Mouse (Mus musculus) heart, embryonic 10.5 days (tissue): ENCODE measurements around the gene Grap2. TPM values are rescaled to one million over a fixed set of nuclear protein-coding genes. Genes with fewer than 3 reads are reported as not detected.

Source experiments
- DNase-seq: peaks from one replicate; pipeline ENCODE4 v3.0.0-alpha.2; 2017; ENCODE audit warnings: low spot score
- H3K27ac ChIP-seq: fragments of 300-500 bp; sonication (generic); 2 replicates; pipeline ENCODE4 v1.5.1; 2016; ENCODE audit warnings: mild to moderate bottlenecking
- H3K27me3 ChIP-seq: fragments of 300-500 bp; sonication (generic); 2 replicates; pipeline ENCODE4 v1.6.1; 2016; ENCODE audit warnings: mild to moderate bottlenecking; ENCODE audit not compliant: poor library complexity, insufficient read depth, severe bottlenecking
- H3K36me3 ChIP-seq: fragments of 300-500 bp; sonication (generic); 2 replicates; pipeline ENCODE4 v1.6.1; 2016; ENCODE audit warnings: mild to moderate bottlenecking, moderate library complexity
- H3K4me1 ChIP-seq: fragments of 300-500 bp; sonication (generic); 2 replicates; pipeline ENCODE4 v1.6.1; 2016; ENCODE audit warnings: mild to moderate bottlenecking
- H3K4me3 ChIP-seq: fragments of 300-500 bp; sonication (generic); 2 replicates; pipeline ENCODE4 v1.5.1; 2016; ENCODE audit warnings: mild to moderate bottlenecking, moderate library complexity
- H3K9me3 ChIP-seq: fragments of 300-500 bp; sonication (generic); 2 replicates; pipeline ENCODE4 v1.6.1; 2016; ENCODE audit warnings: mild to moderate bottlenecking, moderate library complexity
- WGBS: fragments of 180-500 bp; shearing (Covaris S2); methylation state at CpG from one replicate; pipeline ENCODE4 v1.1.7; 2016; 5-methylcytosine and 5-hydroxymethylcytosine counted together
- polyA plus RNA-seq: library from polyadenylated mRNA; unstranded; fragments of >200 nt; fragmentation: Nextera tagmentation; extraction: Ambion mirVana; gene quantifications from 2 replicates; pipeline ENCODE4 v1.2.1, GENCODE M21; 2016

Grap2 gene
- polyA plus RNA-seq, 1 experiment from 2014 or later, result 5.0 TPM

DNA sequence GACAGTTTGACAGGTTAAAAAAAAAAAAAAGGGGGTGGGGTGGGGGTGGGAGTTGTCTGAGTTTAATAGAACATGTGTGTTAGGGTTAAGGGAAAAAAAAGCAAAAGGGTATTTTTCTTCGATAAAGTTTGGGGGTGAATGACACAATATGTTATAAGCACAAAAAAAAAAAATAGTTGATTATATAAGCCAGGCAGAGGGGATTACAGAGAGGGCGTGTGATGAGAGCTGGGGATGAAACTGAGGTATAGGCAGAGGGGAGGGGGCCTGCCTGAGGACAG is 42.8 kb downstream of the Grap2 start:
- Histone ChIP-seq H3K9me3 (no peaks in the 10 kb centered on the region), H3K27ac (no peak overlapping the region), H3K27me3 (peaks cover 24% of the 10 kb centered on the region), H3K4me3 (no peak overlapping the region), H3K4me1 (peaks cover 28% of the 10 kb centered on the region), H3K36me3 (no peaks in the 10 kb centered on the region)
- 39% methylated on average over 2 of the region's 2 CpGs for WGBS
- DNase-seq, result no peak

DNA sequence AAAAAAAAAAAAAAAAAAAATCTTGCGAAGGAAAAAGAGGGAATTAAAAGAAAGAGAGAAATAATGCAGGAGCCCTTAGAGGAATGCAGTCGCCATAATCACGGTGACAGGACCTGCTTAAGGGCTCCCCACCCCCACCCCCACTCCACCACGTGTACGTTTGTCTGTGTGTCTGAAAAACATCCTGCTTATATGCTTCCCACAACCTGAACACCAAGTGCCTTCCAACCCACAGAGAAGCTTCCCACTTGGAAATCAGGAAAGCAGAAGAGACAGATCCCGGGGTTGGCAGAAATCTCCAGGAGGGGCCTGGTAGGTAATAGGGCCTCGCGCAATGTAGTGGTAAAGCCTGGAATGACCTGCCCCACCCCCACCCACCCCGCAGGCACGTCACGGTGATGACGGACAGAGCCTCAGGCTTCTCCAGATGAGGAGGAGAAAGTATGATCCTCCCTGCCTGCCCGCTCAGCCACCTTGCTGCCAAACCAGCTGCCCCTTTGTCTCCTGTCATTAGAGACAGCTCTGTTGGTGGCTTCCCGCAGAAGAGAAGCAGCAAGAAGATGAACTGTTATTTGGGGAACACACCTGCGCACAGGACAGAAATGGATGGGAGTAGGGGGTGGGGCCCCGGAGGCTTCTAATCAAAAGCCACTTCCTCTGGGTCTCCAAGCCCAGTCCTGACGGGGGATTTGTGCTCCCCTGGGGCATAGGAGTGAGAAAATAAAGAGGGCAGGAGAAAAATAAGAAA is 43.4 kb downstream of the Grap2 start:
- WGBS, result 8% methylated on average over 17 of the region's 17 CpGs
- Histone ChIP-seq H3K4me3 (peak overlapping the region; percentile 41), H3K36me3 (no peaks in the 10 kb centered on the region), H3K9me3 (no peaks in the 10 kb centered on the region), H3K4me1 (peaks cover 28% of the 10 kb centered on the region), H3K27ac (peak overlapping the region; percentile 59), H3K27me3 (peaks cover 24% of the 10 kb centered on the region)
- DNase-seq, result no peak

DNA sequence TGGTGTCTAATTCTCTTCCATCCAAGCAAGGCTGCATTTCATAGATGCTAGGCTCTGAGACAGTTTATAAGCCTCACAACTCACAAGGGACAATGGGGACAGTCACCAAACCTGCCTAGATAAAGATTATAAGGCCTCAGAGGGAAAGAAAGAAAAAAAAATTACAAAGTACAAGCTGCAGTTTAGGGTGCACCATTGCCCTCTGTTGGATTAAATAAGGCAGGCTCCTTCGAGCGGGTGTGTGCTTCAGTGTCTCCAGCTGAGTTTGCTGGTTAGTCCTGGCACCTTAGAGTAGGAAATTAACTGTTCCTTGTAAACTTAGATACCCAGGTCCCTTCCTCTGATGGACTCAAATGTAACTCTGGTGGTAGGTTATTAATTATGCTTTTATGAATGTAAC is 45.4 kb downstream of the Grap2 start:
- H3K27ac ChIP-seq, result no peak overlapping the region
- no peak for DNase-seq
- H3K27me3 ChIP-seq, result peaks cover 24% of the 10 kb centered on the region
- WGBS, result 59% methylated on average over 2 of the region's 2 CpGs
- no peaks in the 10 kb centered on the region for H3K9me3 ChIP-seq
- H3K4me1 ChIP-seq, result peaks cover 45% of the 10 kb centered on the region
- H3K36me3 ChIP-seq, result no peaks in the 10 kb centered on the region
- H3K4me3 ChIP-seq, result no peak overlapping the region

DNA sequence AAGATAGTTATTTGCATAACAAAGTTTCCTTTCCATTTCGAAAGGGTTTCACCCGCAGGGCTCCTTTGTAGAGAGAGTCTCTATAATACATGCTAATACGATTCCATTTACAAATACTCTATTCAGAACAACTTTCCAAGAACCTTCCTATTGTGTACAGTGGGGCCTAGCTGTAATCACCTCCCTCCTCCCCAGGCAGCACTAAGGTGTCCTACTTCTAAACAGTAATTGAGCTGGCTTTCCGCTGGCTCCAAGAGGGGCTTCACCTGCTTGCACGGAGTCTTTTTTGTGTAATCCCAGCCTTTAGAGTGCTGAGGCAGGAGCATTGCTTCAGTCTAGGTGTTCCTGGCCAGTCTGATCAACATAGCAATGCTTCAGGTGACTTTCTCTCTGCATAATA is 46.8 kb downstream of the Grap2 start:
- no peaks in the 10 kb centered on the region for H3K36me3 ChIP-seq
- H3K4me3 ChIP-seq, result no peak overlapping the region
- 78% methylated on average over 5 of the region's 5 CpGs for WGBS
- H3K27ac ChIP-seq, result no peak overlapping the region
- no peaks in the 10 kb centered on the region for H3K9me3 ChIP-seq
- DNase-seq, result no peak
- H3K27me3 ChIP-seq, result peaks cover 24% of the 10 kb centered on the region
- peaks cover 50% of the 10 kb centered on the region for H3K4me1 ChIP-seq

DNA sequence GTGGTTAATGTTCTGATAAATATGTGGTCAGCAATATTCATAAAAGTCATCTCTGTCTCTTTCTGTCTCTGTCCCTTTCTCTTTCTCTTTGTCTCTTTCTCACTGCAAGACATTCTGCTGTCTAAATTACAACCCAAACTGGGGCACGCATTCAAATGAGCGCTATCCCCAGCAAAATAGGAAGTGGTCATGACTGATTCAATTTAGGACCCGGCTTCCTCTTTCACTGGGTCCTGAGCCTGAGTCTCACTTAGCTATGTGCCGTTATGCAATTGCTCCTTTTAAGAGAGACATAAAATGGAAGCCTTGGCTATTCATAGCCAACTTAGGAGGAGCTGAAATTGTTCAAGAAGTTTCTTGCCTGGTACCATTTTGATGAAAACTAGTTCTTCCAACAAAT is 47.4 kb downstream of the Grap2 start:
- no peak for DNase-seq
- H3K27me3 ChIP-seq, result peaks cover 24% of the 10 kb centered on the region
- no peaks in the 10 kb centered on the region for H3K36me3 ChIP-seq
- H3K9me3 ChIP-seq, result no peaks in the 10 kb centered on the region
- H3K4me3 ChIP-seq, result no peak overlapping the region
- peaks cover 47% of the 10 kb centered on the region for H3K4me1 ChIP-seq
- WGBS, result 78% methylated on average over 4 of the region's 4 CpGs
- H3K27ac ChIP-seq, result no peak overlapping the region

DNA sequence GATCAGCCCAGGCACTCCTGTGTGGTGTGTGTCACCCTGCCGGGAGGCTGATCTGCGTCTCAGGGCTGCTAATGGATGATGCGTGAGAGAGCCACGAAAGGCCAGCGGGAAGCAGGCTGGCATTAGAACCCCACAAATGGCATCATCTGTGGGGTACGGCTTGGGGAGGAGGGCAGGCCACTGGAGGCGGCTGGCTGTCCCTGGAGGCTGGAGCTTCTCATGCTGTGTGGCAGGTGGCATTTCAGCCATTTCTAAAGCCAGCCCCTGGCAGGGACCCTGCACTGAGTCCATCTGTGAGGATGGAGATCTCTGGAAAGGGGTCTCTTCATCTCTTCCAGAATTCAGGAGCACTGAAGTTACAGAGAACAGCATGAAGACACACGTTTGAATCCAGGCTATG is 48.0 kb downstream of the Grap2 start:
- Histone ChIP-seq H3K4me1 (peaks cover 46% of the 10 kb centered on the region), H3K27ac (0 out of 2 replicates have a peak overlapping the region, but pooled peaks have one; percentile 22), H3K9me3 (no peaks in the 10 kb centered on the region), H3K4me3 (no peak overlapping the region), H3K36me3 (no peaks in the 10 kb centered on the region), H3K27me3 (peaks cover 24% of the 10 kb centered on the region)
- DNase-seq, result no peak
- WGBS, result 59% methylated on average over 8 of the region's 8 CpGs

DNA sequence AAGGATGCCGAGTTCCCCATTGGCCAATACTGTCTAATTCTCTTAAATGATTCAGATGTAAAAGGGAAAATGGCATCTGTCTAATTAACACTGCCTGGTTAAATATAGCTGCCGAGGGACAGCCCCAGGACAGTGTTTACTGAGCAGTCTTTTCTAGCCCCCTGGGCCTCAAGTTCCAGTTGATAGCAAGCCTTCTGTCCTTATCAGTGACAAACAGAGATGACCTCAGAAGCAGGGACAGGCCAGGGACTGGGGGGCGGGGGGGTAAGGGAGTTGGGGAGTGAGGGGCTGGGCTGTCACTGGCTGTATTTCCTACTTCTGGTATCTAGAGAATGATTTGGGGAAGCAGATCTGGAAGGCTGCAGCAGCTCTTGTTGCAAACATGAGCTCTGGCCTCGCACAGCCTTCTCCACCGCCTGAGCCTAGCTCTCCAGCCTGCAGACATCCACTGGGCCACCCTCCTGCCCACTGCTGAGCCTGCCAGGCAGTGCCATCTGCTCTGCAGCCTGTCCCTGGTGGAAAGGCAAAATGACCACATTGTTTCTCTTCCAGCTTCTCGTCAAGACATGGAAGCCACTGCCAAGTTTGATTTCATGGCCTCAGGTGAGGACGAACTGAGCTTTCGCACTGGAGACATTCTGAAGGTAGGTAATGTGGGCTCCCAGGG is 50.9 kb downstream of the Grap2 start:
- H3K4me3 ChIP-seq, result peak overlapping the region; percentile 43
- H3K27ac ChIP-seq, result peak overlapping the region; percentile 86
- H3K9me3 ChIP-seq, result no peaks in the 10 kb centered on the region
- no peaks in the 10 kb centered on the region for H3K36me3 ChIP-seq
- 23% methylated on average over 8 of the region's 8 CpGs for WGBS
- H3K27me3 ChIP-seq, result peaks cover 19% of the 10 kb centered on the region; the same call in 1 of the 2 replicates
- peak; percentile 92 for DNase-seq
- H3K4me1 ChIP-seq, result peaks cover 41% of the 10 kb centered on the region

DNA sequence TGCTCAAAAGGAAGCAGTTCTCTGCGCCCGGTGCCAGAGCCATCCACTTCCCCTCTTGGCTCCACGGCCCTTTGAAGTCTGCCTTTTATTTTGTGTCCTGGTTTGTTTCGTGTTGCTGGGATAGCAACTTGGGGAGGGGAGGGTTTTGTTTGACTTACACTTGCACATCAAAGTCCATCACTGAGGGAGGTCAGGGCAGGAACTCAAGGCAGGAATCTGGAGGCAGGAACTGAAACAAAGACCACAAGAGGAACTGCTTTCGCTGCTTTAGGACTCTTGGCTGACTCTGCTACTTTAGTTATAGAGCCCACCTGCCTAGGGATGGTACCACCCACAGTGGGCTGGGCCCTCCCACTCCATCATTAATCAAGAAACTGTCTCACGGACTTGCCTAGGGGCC is 54.1 kb downstream of the Grap2 start:
- H3K4me1 ChIP-seq, result peaks cover 53% of the 10 kb centered on the region
- WGBS, result 62% methylated on average over 6 of the region's 6 CpGs
- DNase-seq, result no peak
- no peak overlapping the region for H3K4me3 ChIP-seq
- no peaks in the 10 kb centered on the region for H3K36me3 ChIP-seq
- no peak overlapping the region for H3K27ac ChIP-seq
- 0 out of 2 replicates have a peak, but pooled peaks cover 10% of the 10 kb centered on the region for H3K27me3 ChIP-seq
- no peaks in the 10 kb centered on the region for H3K9me3 ChIP-seq

DNA sequence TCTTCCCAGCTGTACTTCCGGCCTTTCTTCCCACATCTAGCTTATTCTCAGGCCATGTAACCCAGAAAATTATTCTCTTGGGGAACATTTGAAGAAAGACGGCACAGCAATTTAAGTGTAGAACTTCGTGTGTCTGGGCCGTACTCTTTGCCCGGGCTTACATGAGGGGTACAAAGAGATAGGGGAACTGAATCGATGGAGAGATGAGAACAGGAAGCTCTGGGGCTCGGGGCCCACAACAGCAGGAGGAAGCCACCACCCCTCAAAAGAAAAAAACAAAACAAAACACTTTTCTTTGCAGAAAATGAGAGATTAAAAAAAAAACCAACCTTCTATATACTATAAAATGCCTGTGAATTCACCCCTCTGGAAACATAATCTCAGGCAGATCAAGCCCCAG is 57.8 kb downstream of the Grap2 start:
- Histone ChIP-seq H3K27me3 (peaks cover 30% of the 10 kb centered on the region; the same call in 1 of the 2 replicates), H3K27ac (no peak overlapping the region), H3K4me1 (peaks cover 34% of the 10 kb centered on the region), H3K4me3 (no peak overlapping the region), H3K36me3 (no peaks in the 10 kb centered on the region), H3K9me3 (no peaks in the 10 kb centered on the region)
- 73% methylated on average over 7 of the region's 7 CpGs for WGBS
- no peak for DNase-seq

DNA sequence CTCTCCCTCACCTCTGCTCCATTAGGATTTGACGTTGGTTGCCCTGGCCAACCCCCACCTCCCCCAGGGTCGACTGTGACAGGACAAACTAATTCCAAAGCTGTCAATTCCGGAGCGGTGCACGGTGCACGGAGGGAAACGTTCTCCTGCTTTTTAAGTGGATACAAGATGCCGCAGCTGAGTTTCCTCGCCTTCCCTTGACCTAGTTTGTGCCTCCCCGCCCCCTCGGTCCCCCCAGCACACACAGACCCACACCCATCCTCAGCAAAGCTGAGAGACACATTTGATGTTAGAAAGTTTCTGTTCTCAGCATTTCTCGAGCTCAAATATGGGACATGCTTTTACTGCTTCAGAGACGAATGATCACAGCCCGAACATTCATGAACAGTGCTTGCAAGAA is 58.3 kb downstream of the Grap2 start:
- H3K36me3 ChIP-seq, result no peaks in the 10 kb centered on the region
- no peak overlapping the region for H3K4me3 ChIP-seq
- H3K9me3 ChIP-seq, result no peaks in the 10 kb centered on the region
- H3K27ac ChIP-seq, result no peak overlapping the region
- no peak for DNase-seq
- 44% methylated on average over 14 of the region's 14 CpGs for WGBS
- peaks cover 29% of the 10 kb centered on the region for H3K27me3 ChIP-seq
- peaks cover 38% of the 10 kb centered on the region for H3K4me1 ChIP-seq

DNA sequence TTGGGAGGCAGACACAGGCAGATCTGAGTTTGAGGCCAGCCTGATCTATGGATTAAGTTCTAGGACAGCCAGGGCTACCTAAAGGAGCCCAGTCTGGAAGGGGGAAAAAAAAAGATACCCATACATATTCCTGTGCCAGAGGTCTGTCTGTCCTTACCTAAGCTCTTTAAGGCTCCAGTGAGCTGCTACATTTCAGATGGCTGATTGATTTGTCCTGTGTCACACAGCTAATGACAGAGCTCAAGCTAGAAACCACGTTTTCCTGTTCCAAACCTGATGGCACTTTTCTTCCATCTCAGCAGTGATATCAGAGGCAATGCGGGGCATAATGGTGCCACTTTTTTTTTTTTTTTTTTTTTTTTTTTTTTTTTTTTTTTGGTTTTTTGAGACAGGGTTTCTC is 58.9 kb downstream of the Grap2 start:
- no peak overlapping the region for H3K27ac ChIP-seq
- no peaks in the 10 kb centered on the region for H3K36me3 ChIP-seq
- H3K9me3 ChIP-seq, result no peaks in the 10 kb centered on the region
- no peak overlapping the region for H3K4me3 ChIP-seq
- peaks cover 30% of the 10 kb centered on the region for H3K27me3 ChIP-seq
- DNase-seq, result no peak
- WGBS, result 78% methylated on average over 2 of the region's 2 CpGs
- H3K4me1 ChIP-seq, result peaks cover 38% of the 10 kb centered on the region

DNA sequence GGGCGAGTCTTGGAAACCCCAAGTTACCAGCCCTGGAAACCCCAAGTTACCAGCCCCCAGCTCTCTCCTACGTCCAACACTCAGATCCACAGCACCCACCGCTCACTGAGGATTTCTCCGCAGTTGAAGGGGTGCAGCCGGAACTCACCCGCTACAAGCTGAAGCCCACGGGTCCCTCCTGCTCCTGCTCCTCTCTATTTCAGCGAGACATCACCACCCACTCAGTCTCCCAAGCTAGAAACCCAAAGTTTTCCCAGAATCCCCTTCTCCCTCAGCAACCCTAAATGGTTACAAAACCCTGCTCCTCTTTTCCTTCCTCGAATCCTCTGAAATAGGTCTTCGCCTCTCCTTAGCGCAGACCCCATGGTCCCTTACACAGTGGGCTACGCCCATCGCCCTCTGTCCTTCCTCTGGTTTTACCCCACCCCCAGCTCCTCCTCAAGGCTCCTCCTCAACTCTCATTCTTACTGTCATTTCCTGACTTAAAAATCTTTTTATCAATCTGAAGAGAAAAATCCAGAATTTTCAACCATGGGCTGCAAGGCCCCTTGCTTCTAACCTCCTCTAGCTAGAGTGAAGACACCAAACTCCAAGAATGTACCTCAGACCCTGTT is 60.0 kb downstream of the Grap2 start:
- WGBS, result 82% methylated on average over 13 of the region's 13 CpGs

DNA sequence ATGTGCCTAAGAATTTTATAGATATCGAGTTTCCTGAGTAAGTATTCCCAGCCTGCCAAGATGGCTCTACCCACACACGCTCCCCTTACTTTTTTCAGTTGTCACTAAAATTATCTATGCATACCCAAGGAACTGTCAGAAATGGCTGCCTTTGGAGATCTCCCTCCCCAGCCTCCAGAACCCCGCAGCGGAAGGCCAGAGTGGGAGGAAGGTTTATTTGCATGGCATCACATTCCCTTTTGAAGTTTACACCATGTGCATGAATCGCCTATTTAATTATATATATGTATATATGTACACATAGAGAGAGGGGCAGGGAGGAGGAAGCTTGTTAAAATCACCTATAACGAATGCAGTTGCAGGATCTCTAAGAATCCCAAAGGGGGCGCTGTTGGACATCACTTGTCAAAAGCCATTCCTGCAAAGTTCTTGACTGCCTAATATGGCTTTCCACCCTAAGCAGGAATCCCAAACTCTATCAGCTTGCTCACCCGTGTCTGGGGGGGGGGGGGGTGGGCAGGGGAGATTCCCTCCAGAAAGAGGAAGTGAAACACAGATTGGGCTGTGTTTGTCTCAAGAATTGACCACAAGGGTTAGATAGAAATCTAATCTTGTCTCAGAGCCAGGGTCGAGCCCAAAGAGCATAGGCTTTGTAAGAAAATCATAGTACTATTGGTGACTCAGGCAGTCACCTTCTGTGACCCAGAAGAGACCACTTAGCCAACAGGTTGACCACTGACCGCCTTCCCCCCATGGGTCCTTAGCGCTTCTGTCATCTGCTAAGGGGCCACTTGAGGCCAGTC is 62.2 kb downstream of the Grap2 start:
- Histone ChIP-seq H3K9me3 (no peaks in the 10 kb centered on the region), H3K4me1 (peaks cover 44% of the 10 kb centered on the region), H3K4me3 (no peak overlapping the region), H3K36me3 (no peaks in the 10 kb centered on the region), H3K27ac (no peak overlapping the region), H3K27me3 (peaks cover 33% of the 10 kb centered on the region)
- no peak for DNase-seq
- WGBS, result 40% methylated on average over 11 of the region's 11 CpGs

More for the DNA sequence above, 60.0 kb downstream of the Grap2 start:
- Histone ChIP-seq H3K27ac (no peak overlapping the region), H3K4me1 (peaks cover 40% of the 10 kb centered on the region), H3K27me3 (peaks cover 29% of the 10 kb centered on the region), H3K4me3 (no peak overlapping the region), H3K36me3 (no peaks in the 10 kb centered on the region), H3K9me3 (no peaks in the 10 kb centered on the region)
- no peak for DNase-seq
